Mouse (Mus musculus) liver, embryonic 14.5 days (tissue): ENCODE data around the gene Mfap4. TPM values are rescaled to one million over a fixed set of nuclear protein-coding genes. Genes with fewer than 3 reads are reported as not detected.

Experiments used
- ATAC-seq: fragments of 200-750 bp; cut with Nextera tagmentation; 2 replicates; pipeline ENCODE4 v1.8.0; 2017; ENCODE audit warnings: moderate number of reproducible peaks, mild to moderate bottlenecking, moderate library complexity; ENCODE audit not compliant: insufficient read depth
- DNase-seq, 3 experiments: peaks; one replicate each; pipeline ENCODE4 v3.0.0-alpha.2; 2012 to 2013; ENCODE audit warnings: low read depth in 3 of 3, low spot score in 3 of 3
- H3K27ac ChIP-seq: fragments of 300-500 bp; sonication (generic); 2 replicates; pipeline ENCODE4 v1.5.1; 2014; ENCODE audit warnings: moderate library complexity, mild to moderate bottlenecking, control low read depth, inconsistent platforms
- H3K27me3 ChIP-seq: fragments of 300-500 bp; sonication (generic); 2 replicates; pipeline ENCODE4 v1.6.1; 2014; ENCODE audit warnings: mild to moderate bottlenecking, low read length, moderate library complexity; ENCODE audit not compliant: control insufficient read depth, insufficient read depth
- H3K36me3 ChIP-seq: fragments of 300-500 bp; sonication (generic); replicated peaks from 2 replicates; pipeline ENCODE4 v1.6.1; 2014; ENCODE audit warnings: low read depth; ENCODE audit not compliant: control insufficient read depth, insufficient read depth
- H3K4me1 ChIP-seq, 2 experiments: fragments of 200-500 bp in 1 of 2; fragments of 300-500 bp in 1 of 2; sonication (generic) in 1 of 2; replicated peaks; 2 replicates each; pipeline ENCODE4 v1.6.1; 2012 to 2014; ENCODE audit warnings: antibody characterized with exemption in 1 of 2, inconsistent platforms in 1 of 2, low read length in 1 of 2; ENCODE audit not compliant: control insufficient read depth in 2 of 2, insufficient read depth in 2 of 2
- H3K4me2 ChIP-seq: fragments of 300-500 bp; sonication (generic); 2 replicates; pipeline ENCODE4 v1.6.1; 2014; ENCODE audit warnings: low read depth, mild to moderate bottlenecking, control low read depth, moderate library complexity
- H3K4me3 ChIP-seq, 2 experiments: fragments of 200-500 bp in 1 of 2; fragments of 300-500 bp in 1 of 2; sonication (generic) in 1 of 2; 2 replicates each; pipeline ENCODE4 v1.5.1; 2012 to 2014; ENCODE audit warnings: low read depth in 2 of 2, low read length in 2 of 2, mild to moderate bottlenecking in 2 of 2, control low read depth in 1 of 2, inconsistent platforms in 1 of 2, moderate library complexity in 1 of 2; ENCODE audit not compliant: insufficient read depth in 1 of 2
- H3K9ac ChIP-seq: fragments of 300-500 bp; sonication (generic); replicated peaks from 2 replicates; pipeline ENCODE4 v1.6.1; 2014; ENCODE audit warnings: mild to moderate bottlenecking, control low read depth, moderate library complexity
- H3K9me3 ChIP-seq: fragments of 300-500 bp; sonication (generic); 2 replicates; pipeline ENCODE4 v1.6.1; 2016; ENCODE audit warnings: low read length, mixed read lengths; ENCODE audit not compliant: control insufficient read depth
- CTCF ChIP-seq: IDR thresholded peaks from 2 replicates; pipeline ENCODE4 v1.5.1; 2016; ENCODE audit warnings: antibody characterized with exemption, low read depth, control low read depth
- EP300 ChIP-seq: IDR thresholded peaks from 2 replicates; pipeline ENCODE4 v1.6.1; 2016; ENCODE audit warnings: antibody characterized with exemption, low read depth
- WGBS: fragments of 180-500 bp; shearing (Covaris S2); extraction: QIAGEN DNeasy Blood & Tissue Kit; methylation state at CpG from one replicate; pipeline ENCODE4 v1.1.7; 2014; ENCODE audit not compliant: insufficient replicate concordance; 5-methylcytosine and 5-hydroxymethylcytosine counted together
- polyA plus RNA-seq, 2 experiments: library from polyadenylated mRNA; depleted of rRNA in 1 of 2; stranded (reverse) in 1 of 2; unstranded in 1 of 2; fragments of >200 nt; fragmentation: Nextera tagmentation in 1 of 2; extraction: Ambion mirVana in 1 of 2; gene quantifications; 2 replicates each; pipeline versions ENCODE4 v1.2.1 to v1.2.3; 2012 to 2014

The Mfap4 gene
- polyA plus RNA-seq, 2 experiments: 4.3 to 6.1 TPM

DNA sequence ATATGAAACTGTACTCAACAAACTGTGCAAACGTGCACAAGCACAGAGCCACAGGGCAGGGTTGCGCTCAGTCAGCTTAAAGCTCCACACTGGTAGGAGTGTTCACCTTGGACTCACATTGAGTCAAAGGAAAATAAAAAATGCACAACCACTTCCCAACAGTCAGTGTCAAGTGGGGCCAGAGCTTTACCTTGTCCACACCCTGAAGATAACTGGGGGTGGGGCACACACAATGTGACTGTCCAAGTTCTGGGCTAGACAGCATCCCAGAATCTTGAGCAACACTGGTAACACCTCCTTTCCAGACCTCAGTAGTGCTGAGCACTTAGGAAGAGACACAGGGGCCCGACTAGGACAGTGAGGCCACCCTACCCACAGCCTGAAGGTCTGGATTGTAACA is 33.6 kb downstream of the Mfap4 start:
- no peak overlapping the region for H3K27ac ChIP-seq
- H3K27me3 ChIP-seq: no peaks in the 10 kb centered on the region
- no peaks in the 10 kb centered on the region for H3K9me3 ChIP-seq
- TF ChIP-seq EP300 (no peak), CTCF (no peak)
- DNase-seq: no peak
- ATAC-seq: no peak
- no peaks in the 10 kb centered on the region for H3K4me1 ChIP-seq
- no peak overlapping the region for H3K9ac ChIP-seq
- WGBS: 67% methylated on average over 3 of the region's 3 CpGs
- no peak overlapping the region for H3K4me2 ChIP-seq
- no peaks in the 10 kb centered on the region for H3K36me3 ChIP-seq
- no peak overlapping the region for H3K4me3 ChIP-seq

DNA sequence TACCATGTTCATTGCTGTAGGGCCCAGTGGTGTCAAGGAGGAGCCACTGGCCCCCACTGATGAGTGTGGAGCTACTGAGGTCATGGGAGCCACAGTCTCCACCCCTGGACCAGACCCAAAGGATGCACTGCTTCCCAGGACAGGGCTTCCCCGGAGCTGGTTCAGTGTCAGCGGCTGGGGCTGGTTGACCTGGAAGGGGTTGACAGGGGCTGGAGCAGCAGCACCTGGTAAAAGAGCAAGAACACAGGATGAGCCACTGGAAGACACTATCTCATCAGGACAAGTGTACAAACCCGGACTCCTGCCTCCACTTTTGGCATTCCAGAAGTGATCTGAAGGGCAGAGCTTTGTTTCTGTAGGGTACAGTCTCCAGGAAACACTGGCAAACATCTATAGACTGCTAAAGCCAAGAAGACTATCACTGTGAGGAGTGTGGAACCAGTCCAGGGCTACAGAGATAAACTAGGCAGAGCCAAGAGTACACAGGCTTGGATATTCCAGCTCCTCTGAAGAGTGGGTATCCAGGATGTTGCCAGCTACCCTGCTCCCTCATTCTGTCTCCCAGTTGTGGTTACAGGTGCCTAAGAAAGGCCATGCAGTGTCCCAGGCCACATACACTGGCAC is 34.4 kb downstream of the Mfap4 start:
- H3K36me3 ChIP-seq: no peaks in the 10 kb centered on the region
- H3K27me3 ChIP-seq: no peaks in the 10 kb centered on the region
- ATAC-seq (no peak), DNase-seq (no peak)
- H3K4me3 ChIP-seq: no peak overlapping the region
- no peaks in the 10 kb centered on the region for H3K9me3 ChIP-seq
- TF ChIP-seq EP300 (no peak), CTCF (no peak)
- no peak overlapping the region for H3K27ac ChIP-seq
- H3K9ac ChIP-seq: no peak overlapping the region
- 66% methylated on average over 3 of the region's 3 CpGs for WGBS
- H3K4me2 ChIP-seq: no peak overlapping the region
- no peaks in the 10 kb centered on the region for H3K4me1 ChIP-seq

DNA sequence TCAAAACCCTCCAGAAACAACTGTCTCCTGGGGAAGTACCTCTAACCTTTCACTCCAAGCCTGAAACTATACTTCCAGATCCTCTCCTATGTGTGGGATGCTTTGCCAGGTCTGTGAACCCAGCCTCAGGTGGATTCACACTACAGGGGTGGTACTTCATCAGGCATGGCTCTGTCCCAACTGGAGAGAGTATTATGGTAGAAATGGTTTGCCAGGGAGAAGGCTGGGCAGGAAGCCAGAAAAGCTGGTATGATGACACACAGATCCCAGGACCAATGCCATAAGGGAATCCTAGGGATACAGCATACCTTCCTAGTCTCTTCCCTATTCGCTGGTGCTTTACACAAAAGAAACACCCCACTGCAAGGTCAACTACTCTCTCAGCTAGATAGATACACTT is 41.6 kb downstream of the Mfap4 start:
- no peak overlapping the region for H3K9ac ChIP-seq
- no peaks in the 10 kb centered on the region for H3K27me3 ChIP-seq
- no peak overlapping the region for H3K4me2 ChIP-seq
- no peaks in the 10 kb centered on the region for H3K36me3 ChIP-seq
- no peaks in the 10 kb centered on the region for H3K4me1 ChIP-seq
- WGBS: 57% methylated on average over 1 of the region's 1 CpGs
- no peak overlapping the region for H3K4me3 ChIP-seq
- no peaks in the 10 kb centered on the region for H3K9me3 ChIP-seq
- DNase-seq: no peak
- ATAC-seq: no peak
- no peak overlapping the region for H3K27ac ChIP-seq
- TF ChIP-seq CTCF (no peak), EP300 (no peak)

DNA sequence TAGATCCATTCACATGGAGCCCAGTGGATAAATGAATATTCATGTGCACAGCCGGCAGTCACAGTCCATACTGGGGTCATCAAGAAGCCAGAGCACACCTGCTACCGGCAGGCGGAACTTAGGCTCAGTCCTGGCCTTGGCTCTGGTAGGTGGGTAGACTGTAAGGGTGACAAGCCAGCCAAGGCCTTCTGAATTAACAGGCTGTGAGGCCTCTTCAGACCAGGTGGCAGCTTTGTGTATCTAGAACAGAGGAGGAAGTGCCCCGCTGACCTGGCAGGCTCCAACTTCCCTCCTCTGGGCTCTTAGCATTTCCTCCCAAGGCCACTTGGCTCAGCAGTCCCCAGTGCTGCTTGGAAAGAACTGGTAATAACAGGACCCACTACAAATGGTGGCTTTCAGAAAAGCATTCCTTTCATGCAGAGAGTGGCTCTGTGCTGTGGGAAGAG is 44.1 kb downstream of the Mfap4 start:
- H3K4me2 ChIP-seq: no peak overlapping the region
- no peak overlapping the region for H3K4me3 ChIP-seq
- TF ChIP-seq CTCF (no peak), EP300 (no peak)
- DNase-seq: no peak
- no peak overlapping the region for H3K27ac ChIP-seq
- no peak for ATAC-seq
- no peak overlapping the region for H3K9ac ChIP-seq
- no peaks in the 10 kb centered on the region for H3K36me3 ChIP-seq
- H3K27me3 ChIP-seq: no peaks in the 10 kb centered on the region
- H3K4me1 ChIP-seq: no peaks in the 10 kb centered on the region
- H3K9me3 ChIP-seq: no peaks in the 10 kb centered on the region
- 49% methylated on average over 4 of the region's 4 CpGs for WGBS

DNA sequence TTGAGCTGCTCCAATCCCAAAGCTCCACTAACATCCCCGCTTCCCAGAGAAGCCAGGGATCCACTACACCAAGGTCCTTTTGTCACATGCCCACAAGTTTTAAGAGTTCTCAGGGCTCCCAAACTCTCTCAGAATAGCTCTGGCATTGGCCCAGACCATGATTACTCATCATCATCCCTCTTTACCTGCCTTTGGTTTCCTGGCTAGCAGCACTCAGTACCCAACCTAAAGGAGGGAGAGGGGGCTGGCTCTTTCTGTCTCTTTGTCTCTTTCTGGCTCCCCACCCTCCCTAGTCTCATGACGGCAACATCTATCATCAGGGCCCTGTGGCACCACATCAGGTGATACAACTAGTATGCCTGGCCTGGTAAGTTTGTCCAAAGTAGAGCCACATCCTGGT is 47.6 kb downstream of the Mfap4 start:
- no peaks in the 10 kb centered on the region for H3K9me3 ChIP-seq
- 66% methylated on average over 2 of the region's 2 CpGs for WGBS

More for the DNA sequence above, 47.6 kb downstream of the Mfap4 start:
- Histone ChIP-seq H3K4me3 (no peak overlapping the region), H3K27ac (no peak overlapping the region), H3K9ac (no peak overlapping the region), H3K4me1 (no peaks in the 10 kb centered on the region), H3K36me3 (no peaks in the 10 kb centered on the region), H3K27me3 (no peaks in the 10 kb centered on the region), H3K4me2 (no peak overlapping the region)
- DNase-seq (no peak), ATAC-seq (no peak)
- TF ChIP-seq CTCF (no peak), EP300 (no peak)
